Mouse (Mus musculus) ES-Bruce4 (cell line): ENCODE data around the gene Chd1l. TPM values are rescaled to one million over a fixed set of nuclear protein-coding genes. Genes with fewer than 3 reads are reported as not detected.

Experiments used
- H3K27ac ChIP-seq: 2 replicates; pipeline ENCODE4 v1.5.1; 2012; ENCODE audit warnings: low read length, inconsistent platforms; ENCODE audit not compliant: insufficient read depth
- H3K27me3 ChIP-seq: 2 replicates; pipeline ENCODE4 v1.6.1; 2012; ENCODE audit warnings: mild to moderate bottlenecking, low read length, inconsistent platforms; ENCODE audit not compliant: control insufficient read depth, poor library complexity, insufficient read depth, severe bottlenecking
- H3K36me3 ChIP-seq: 2 replicates; pipeline ENCODE4 v1.6.1; 2012; ENCODE audit warnings: inconsistent platforms, mild to moderate bottlenecking, low read length, moderate library complexity; ENCODE audit not compliant: control insufficient read depth, poor library complexity, insufficient read depth, severe bottlenecking
- H3K4me1 ChIP-seq: one replicate; pipeline ENCODE4 v1.8.1; 2011; ENCODE audit warnings: low read length; ENCODE audit not compliant: control insufficient read depth, insufficient read depth
- H3K4me3 ChIP-seq: 2 replicates; pipeline ENCODE4 v1.5.1; 2011; ENCODE audit warnings: low read depth, mild to moderate bottlenecking, low read length
- H3K9ac ChIP-seq: 2 replicates; pipeline ENCODE4 v1.6.1; 2012; ENCODE audit warnings: low read depth, mild to moderate bottlenecking, inconsistent platforms; ENCODE audit not compliant: poor library complexity, severe bottlenecking
- H3K9me3 ChIP-seq: replicated peaks from 2 replicates; pipeline ENCODE4 v1.6.1; 2012; ENCODE audit warnings: mild to moderate bottlenecking, low read length, inconsistent platforms; ENCODE audit not compliant: control insufficient read depth, poor library complexity, insufficient read depth, severe bottlenecking
- CTCF ChIP-seq: IDR thresholded peaks from one replicate; pipeline ENCODE4 v1.8.1; 2011; ENCODE audit warnings: low read depth, low read length
- EP300 ChIP-seq: IDR thresholded peaks from 2 replicates; pipeline ENCODE4 v1.6.1; 2011; ENCODE audit warnings: low read depth, low read length; ENCODE audit not compliant: insufficient read depth
- POLR2A ChIP-seq: IDR thresholded peaks from one replicate; pipeline ENCODE4 v1.8.1; 2011; ENCODE audit warnings: low read length; ENCODE audit not compliant: insufficient read depth
- polyA plus RNA-seq: library from polyadenylated mRNA; stranded (reverse); fragments of >200 nt; gene quantifications from 2 replicates; pipeline ENCODE4 v1.2.4, GENCODE M21; 2011; ENCODE audit warnings: low read depth; ENCODE audit not compliant: missing spikeins, insufficient read depth, insufficient read length

Chd1l gene
- polyA plus RNA-seq, 1 experiment, result 23.7 TPM

DNA sequence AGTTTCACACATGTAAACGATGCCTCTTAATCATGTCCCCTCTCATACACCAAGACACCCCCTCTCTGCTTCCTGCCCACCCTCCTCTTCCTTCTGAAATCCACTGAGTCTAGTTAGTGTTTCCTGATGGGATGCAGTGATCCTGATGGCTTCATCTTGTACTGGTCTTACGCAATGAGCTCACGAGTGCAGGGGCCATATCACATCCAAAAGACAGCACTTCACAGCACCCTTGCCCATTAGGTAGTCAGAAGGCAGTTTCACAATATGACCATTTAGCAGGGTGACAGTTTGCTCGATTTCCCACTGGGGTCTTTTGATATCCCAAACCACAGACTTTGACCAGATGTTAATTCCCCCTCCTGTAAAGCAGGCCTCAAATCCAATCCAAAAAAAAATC is 5.9 kb upstream of the Chd1l start:
- no peak overlapping the region for H3K4me3 ChIP-seq
- H3K27ac ChIP-seq, result no peak overlapping the region
- no peaks in the 10 kb centered on the region for H3K9me3 ChIP-seq
- no peaks in the 10 kb centered on the region for H3K27me3 ChIP-seq
- no peaks in the 10 kb centered on the region for H3K36me3 ChIP-seq
- no peak overlapping the region for H3K9ac ChIP-seq
- no peaks in the 10 kb centered on the region for H3K4me1 ChIP-seq
- no peak for TF ChIP-seq CTCF
- TF ChIP-seq EP300, result no peak
- no peak for TF ChIP-seq POLR2A

DNA sequence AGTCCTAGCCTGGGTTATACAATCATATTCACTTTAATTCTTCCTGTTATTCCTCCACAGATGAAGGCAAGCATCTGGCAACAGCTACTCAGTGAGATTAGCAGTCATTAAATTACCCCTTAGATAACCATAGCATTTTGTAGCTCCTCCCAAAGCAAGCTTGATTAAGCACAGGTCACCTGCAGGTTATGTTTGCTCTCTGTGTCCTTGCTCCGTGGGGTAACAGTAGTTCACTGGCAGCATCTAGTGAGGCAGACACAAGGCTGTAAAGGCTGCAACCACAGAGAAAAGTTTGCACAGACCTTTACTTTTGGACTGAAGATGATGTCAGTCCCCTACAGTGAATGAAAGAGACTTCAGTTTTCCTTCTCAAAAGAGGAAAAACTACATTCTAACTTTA is 5.2 kb upstream of the Chd1l start:
- Histone ChIP-seq H3K9ac (no peak overlapping the region), H3K27ac (no peak overlapping the region), H3K9me3 (no peaks in the 10 kb centered on the region), H3K4me3 (no peak overlapping the region), H3K4me1 (no peaks in the 10 kb centered on the region), H3K36me3 (no peaks in the 10 kb centered on the region), H3K27me3 (no peaks in the 10 kb centered on the region)
- TF ChIP-seq EP300, result no peak

DNA sequence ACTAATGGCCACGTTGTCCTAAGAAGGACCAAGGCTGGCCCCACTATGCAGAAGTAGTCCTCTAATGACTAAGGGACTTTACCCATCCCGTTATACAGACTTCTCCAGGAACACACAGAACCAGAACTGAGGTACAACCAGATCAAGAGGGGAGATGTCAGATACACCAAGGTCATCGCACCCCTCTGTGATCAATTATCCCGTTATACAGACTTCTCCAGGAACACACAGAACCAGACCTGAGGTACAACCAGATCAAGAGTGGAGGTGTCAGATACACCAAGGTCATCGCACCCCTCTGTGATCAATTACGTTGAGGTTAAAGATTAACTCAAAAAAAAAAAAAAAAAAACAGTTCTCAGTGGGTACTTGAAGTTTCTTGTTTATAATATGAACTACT is 1.0 kb upstream of the Chd1l start:
- Histone ChIP-seq H3K4me3 (no peak overlapping the region), H3K27me3 (no peaks in the 10 kb centered on the region), H3K4me1 (no peaks in the 10 kb centered on the region), H3K9ac (no peak overlapping the region), H3K27ac (no peak overlapping the region), H3K9me3 (no peaks in the 10 kb centered on the region), H3K36me3 (no peaks in the 10 kb centered on the region)
- TF ChIP-seq POLR2A (no peak), CTCF (no peak)

DNA sequence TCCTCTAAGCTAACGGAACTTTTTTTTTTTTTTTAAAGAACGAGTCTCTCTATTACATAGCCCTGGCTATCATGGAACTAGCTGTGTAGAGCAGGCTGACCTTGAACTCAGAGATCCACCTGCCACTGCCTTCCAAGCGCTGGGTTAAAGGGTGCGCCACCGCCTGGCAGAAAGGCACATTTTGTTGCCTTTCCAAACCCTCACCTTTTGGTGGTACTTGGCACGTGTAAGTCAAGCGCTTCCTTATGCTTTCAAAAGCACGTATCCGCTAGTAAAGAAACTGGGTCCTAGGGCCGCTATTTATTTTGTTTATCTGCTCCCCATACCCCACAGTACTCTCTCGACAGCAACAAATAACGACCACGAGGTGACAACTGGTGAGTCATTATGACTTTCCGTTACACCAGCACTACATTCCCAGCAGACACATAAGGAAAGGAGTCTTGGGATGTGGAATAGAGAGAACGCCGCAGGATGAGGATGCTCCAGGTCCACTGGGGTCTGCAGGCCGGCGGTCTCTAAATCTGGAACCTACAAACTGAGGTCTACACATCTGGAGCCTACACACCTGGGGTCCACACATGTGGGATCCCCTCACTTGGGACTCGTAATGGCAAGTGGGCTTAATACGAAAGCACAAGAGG is 680 bp downstream of the Chd1l start:
- peak overlapping the region; percentile 32 for H3K27ac ChIP-seq

DNA sequence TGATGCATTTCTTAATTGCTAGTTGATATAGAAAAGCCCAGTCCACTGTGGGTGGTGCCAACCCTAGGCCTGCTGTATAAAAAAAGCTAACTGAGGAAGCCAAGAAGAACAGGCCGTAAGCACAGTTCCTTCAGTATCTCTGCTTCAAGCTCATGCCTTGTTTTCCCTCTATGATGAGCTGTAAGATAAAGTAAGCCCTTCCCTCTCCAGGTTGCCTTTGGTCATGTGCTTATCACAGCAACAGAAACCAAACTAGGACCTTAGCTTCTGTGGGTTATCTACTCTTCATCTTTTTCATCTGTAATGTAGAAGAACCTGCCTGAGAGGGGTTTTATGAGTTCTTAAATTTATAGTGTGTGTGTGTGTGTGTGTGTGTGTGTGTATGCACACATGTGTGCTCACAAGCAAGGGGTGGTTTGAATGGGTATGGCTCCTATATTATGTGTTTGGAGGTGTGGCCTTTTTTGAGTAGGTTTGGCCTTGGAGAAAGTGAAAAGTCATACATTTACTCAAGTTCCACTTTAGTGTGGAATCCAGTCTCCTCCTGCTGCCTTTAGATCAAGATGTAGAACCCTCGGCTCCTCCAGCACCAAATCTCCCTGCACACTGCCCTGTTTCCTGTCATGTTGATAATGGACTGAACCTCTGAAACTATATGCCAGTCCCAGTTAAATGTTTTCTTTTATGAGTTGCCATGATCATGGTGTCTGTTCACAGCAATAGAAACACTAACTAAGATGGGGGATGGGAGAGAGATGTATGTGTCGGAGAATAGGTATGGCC is 9.8 kb downstream of the Chd1l start:
- Histone ChIP-seq H3K27ac (no peak overlapping the region), H3K9ac (no peak overlapping the region), H3K4me1 (no peaks in the 10 kb centered on the region), H3K36me3 (peaks cover 12% of the 10 kb centered on the region), H3K4me3 (no peak overlapping the region), H3K9me3 (no peaks in the 10 kb centered on the region), H3K27me3 (no peaks in the 10 kb centered on the region)
- TF ChIP-seq EP300, result no peak
- TF ChIP-seq POLR2A, result no peak
- no peak for TF ChIP-seq CTCF

More for the DNA sequence above, 680 bp downstream of the Chd1l start:
- no peaks in the 10 kb centered on the region for H3K36me3 ChIP-seq
- peak overlapping the region; percentile 76 for H3K9ac ChIP-seq
- H3K9me3 ChIP-seq, result no peaks in the 10 kb centered on the region
- no peaks in the 10 kb centered on the region for H3K4me1 ChIP-seq
- TF ChIP-seq CTCF (peak; percentile 65), POLR2A (no peak)
- H3K27me3 ChIP-seq, result no peaks in the 10 kb centered on the region
- peak overlapping the region; percentile 92 for H3K4me3 ChIP-seq

DNA sequence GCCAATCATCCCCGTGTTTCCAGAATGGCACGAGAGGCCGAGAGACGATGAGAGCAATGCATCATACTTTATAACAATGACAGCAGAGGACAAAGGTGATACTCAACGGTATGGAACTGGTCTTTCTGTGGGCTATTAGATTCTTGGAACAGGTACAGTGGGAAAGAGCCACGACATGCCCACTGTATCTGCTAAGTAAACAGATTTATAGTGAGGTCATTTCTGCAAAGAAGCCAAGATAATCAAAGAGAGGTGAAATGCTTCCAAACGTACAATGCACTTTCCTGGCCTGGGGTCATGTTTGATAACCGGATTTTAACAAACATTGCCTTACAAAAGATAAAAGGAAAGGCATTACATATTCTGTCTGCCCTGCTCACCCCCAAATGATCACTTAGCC is 13.2 kb downstream of the Chd1l start:
- no peak for TF ChIP-seq CTCF
- no peak overlapping the region for H3K9ac ChIP-seq
- no peaks in the 10 kb centered on the region for H3K27me3 ChIP-seq
- no peak overlapping the region for H3K4me3 ChIP-seq
- no peaks in the 10 kb centered on the region for H3K4me1 ChIP-seq
- H3K36me3 ChIP-seq, result peaks cover 5% of the 10 kb centered on the region
- H3K9me3 ChIP-seq, result no peaks in the 10 kb centered on the region
- H3K27ac ChIP-seq, result no peak overlapping the region
